Mouse (Mus musculus) heart, embryonic 12.5 days (tissue): ENCODE data around the gene Snd1. TPM values are rescaled to one million over a fixed set of nuclear protein-coding genes. Genes with fewer than 3 reads are reported as not detected.

ENCODE experiments used
- ATAC-seq: fragments of 200-750 bp; cut with Nextera tagmentation; 2 replicates; pipeline ENCODE4 v1.8.0; 2017; ENCODE audit warnings: moderate TSS enrichment, moderate library complexity; ENCODE audit not compliant: insufficient number of reproducible peaks, low FRiP score
- H3K27ac ChIP-seq: fragments of 300-500 bp; sonication (generic); 2 replicates; pipeline ENCODE4 v1.5.1; 2016; ENCODE audit warnings: mild to moderate bottlenecking, moderate library complexity; ENCODE audit not compliant: poor library complexity, severe bottlenecking
- H3K27me3 ChIP-seq: fragments of 300-500 bp; sonication (generic); replicated peaks from 2 replicates; pipeline ENCODE4 v1.6.1; 2016; ENCODE audit warnings: mild to moderate bottlenecking, moderate library complexity
- H3K36me3 ChIP-seq: fragments of 300-500 bp; sonication (generic); 2 replicates; pipeline ENCODE4 v1.6.1; 2016; ENCODE audit warnings: mild to moderate bottlenecking, moderate library complexity
- H3K4me1 ChIP-seq: fragments of 300-500 bp; sonication (generic); replicated peaks from 2 replicates; pipeline ENCODE4 v1.6.1; 2016; ENCODE audit warnings: mild to moderate bottlenecking
- H3K4me2 ChIP-seq: fragments of 300-500 bp; sonication (generic); 2 replicates; pipeline ENCODE4 v1.6.1; 2016; ENCODE audit warnings: mild to moderate bottlenecking, moderate library complexity
- H3K4me3 ChIP-seq: fragments of 300-500 bp; sonication (generic); 2 replicates; pipeline ENCODE4 v1.5.1; 2016; ENCODE audit warnings: mild to moderate bottlenecking
- H3K9ac ChIP-seq: fragments of 300-500 bp; sonication (generic); 2 replicates; pipeline ENCODE4 v1.6.1; 2016; ENCODE audit warnings: mild to moderate bottlenecking, moderate library complexity
- H3K9me3 ChIP-seq: fragments of 300-500 bp; sonication (generic); replicated peaks from 2 replicates; pipeline ENCODE4 v1.6.1; 2016; ENCODE audit warnings: mild to moderate bottlenecking, moderate library complexity
- WGBS: fragments of 180-500 bp; shearing (Covaris S2); methylation state at CpG from one replicate; pipeline ENCODE4 v1.1.7; 2016; 5-methylcytosine and 5-hydroxymethylcytosine counted together
- polyA plus RNA-seq: library from polyadenylated mRNA; unstranded; fragments of >200 nt; fragmentation: Nextera tagmentation; extraction: Ambion mirVana; gene quantifications from 2 replicates; pipeline ENCODE4 v1.2.1, GENCODE M21; 2016

Snd1 gene
- polyA plus RNA-seq, 1 experiment from 2014 or later = 95.2 TPM

GRCm38 (mm10) chr6:28949269-28949668 is 474.3 kb downstream of the Snd1 start:
- Histone ChIP-seq H3K27me3 (peaks cover 22% of the 10 kb centered on the region), H3K4me3 (no peak overlapping the region), H3K4me2 (no peak overlapping the region), H3K36me3 (no peaks in the 10 kb centered on the region), H3K9ac (no peak overlapping the region), H3K4me1 (no peaks in the 10 kb centered on the region), H3K9me3 (no peaks in the 10 kb centered on the region), H3K27ac (no peak overlapping the region)
- no peak for ATAC-seq
- WGBS = 12% methylated on average over 12 of the region's 12 CpGs

GRCm38 (mm10) chr6:28955581-28955980 is 480.6 kb downstream of the Snd1 start:
- Histone ChIP-seq H3K27ac (no peak overlapping the region), H3K27me3 (peaks cover 9% of the 10 kb centered on the region), H3K4me2 (no peak overlapping the region), H3K4me1 (no peaks in the 10 kb centered on the region), H3K9me3 (no peaks in the 10 kb centered on the region), H3K36me3 (no peaks in the 10 kb centered on the region), H3K9ac (no peak overlapping the region), H3K4me3 (no peak overlapping the region)
- whole genome bisulfite sequencing = 15% methylated on average over 11 of the region's 11 CpGs
- ATAC-seq = no peak

- no peak overlapping the region for H3K9ac ChIP-seq
- H3K4me2 ChIP-seq = no peak overlapping the region
- no peak overlapping the region for H3K27ac ChIP-seq
- no peak for ATAC-seq
- no peaks in the 10 kb centered on the region for H3K9me3 ChIP-seq
- peaks cover 6% of the 10 kb centered on the region for H3K27me3 ChIP-seq
- no peak overlapping the region for H3K4me3 ChIP-seq
- 83% methylated on average over 10 of the region's 10 CpGs for whole genome bisulfite sequencing
- no peaks in the 10 kb centered on the region for H3K36me3 ChIP-seq
- H3K4me1 ChIP-seq = no peaks in the 10 kb centered on the region
Measured at GRCm38 (mm10) chr6:28957486-28957885, 482.5 kb downstream of the Snd1 start.

GRCm38 (mm10) chr6:28963178-28963577 is 488.2 kb downstream of the Snd1 start:
- Histone ChIP-seq H3K9ac (no peak overlapping the region), H3K4me2 (no peak overlapping the region), H3K27ac (no peak overlapping the region), H3K36me3 (no peaks in the 10 kb centered on the region), H3K27me3 (peaks cover 5% of the 10 kb centered on the region; the same call in 1 of the 2 replicates), H3K4me1 (no peaks in the 10 kb centered on the region), H3K9me3 (0 out of 2 replicates have a peak, but pooled peaks cover 3% of the 10 kb centered on the region), H3K4me3 (no peak overlapping the region)
- no peak for ATAC-seq
- 58% methylated on average over 5 of the region's 5 CpGs for WGBS

GRCm38 (mm10) chr6:28965264-28965663 is 490.3 kb downstream of the Snd1 start:
- H3K9me3 ChIP-seq = 0 out of 2 replicates have a peak, but pooled peaks cover 3% of the 10 kb centered on the region
- 34% methylated on average over 8 of the region's 8 CpGs for WGBS
- ATAC-seq = no peak

GRCm38 (mm10) chr6:28969615-28970014 is 494.7 kb downstream of the Snd1 start:
- 0 out of 2 replicates have a peak, but pooled peaks cover 1% of the 10 kb centered on the region for H3K9me3 ChIP-seq
- peaks cover 17% of the 10 kb centered on the region; the same call in 1 of the 2 replicates for H3K27me3 ChIP-seq
- no peak overlapping the region for H3K4me2 ChIP-seq

More at GRCm38 (mm10) chr6:28965264-28965663, 490.3 kb downstream of the Snd1 start:
- H3K4me1 ChIP-seq = 0 out of 2 replicates have a peak, but pooled peaks cover 11% of the 10 kb centered on the region
- no peak overlapping the region for H3K9ac ChIP-seq
- H3K27ac ChIP-seq = no peak overlapping the region
- H3K4me2 ChIP-seq = no peak overlapping the region
- H3K27me3 ChIP-seq = 0 out of 2 replicates have a peak, but pooled peaks cover 5% of the 10 kb centered on the region
- H3K4me3 ChIP-seq = no peak overlapping the region
- no peaks in the 10 kb centered on the region for H3K36me3 ChIP-seq

GRCm38 (mm10) chr6:28970711-28971110 is 495.8 kb downstream of the Snd1 start:
- no peak for ATAC-seq
- H3K27me3 ChIP-seq = peaks cover 17% of the 10 kb centered on the region; the same call in 1 of the 2 replicates
- H3K4me2 ChIP-seq = no peak overlapping the region
- 48% methylated on average over 4 of the region's 4 CpGs for WGBS
- no peak overlapping the region for H3K9ac ChIP-seq
- no peak overlapping the region for H3K27ac ChIP-seq
- H3K4me3 ChIP-seq = no peak overlapping the region
- no peaks in the 10 kb centered on the region for H3K36me3 ChIP-seq
- no peaks in the 10 kb centered on the region; the same call in 1 of the 2 replicates for H3K9me3 ChIP-seq
- H3K4me1 ChIP-seq = 0 out of 2 replicates have a peak, but pooled peaks cover 11% of the 10 kb centered on the region

More at GRCm38 (mm10) chr6:28969615-28970014, 494.7 kb downstream of the Snd1 start:
- Histone ChIP-seq H3K27ac (no peak overlapping the region), H3K9ac (no peak overlapping the region), H3K36me3 (no peaks in the 10 kb centered on the region), H3K4me3 (no peak overlapping the region), H3K4me1 (0 out of 2 replicates have a peak, but pooled peaks cover 11% of the 10 kb centered on the region)
- ATAC-seq = 0 out of 2 replicates have a peak, but pooled peaks have one; percentile 33
- WGBS = 23% methylated on average over 5 of the region's 5 CpGs

- Histone ChIP-seq H3K27ac (no peak overlapping the region), H3K4me2 (no peak overlapping the region), H3K36me3 (no peaks in the 10 kb centered on the region), H3K4me3 (no peak overlapping the region), H3K9me3 (peaks cover 3% of the 10 kb centered on the region; the same call in 1 of the 2 replicates), H3K9ac (no peak overlapping the region), H3K27me3 (peaks cover 32% of the 10 kb centered on the region), H3K4me1 (0 out of 2 replicates have a peak, but pooled peaks cover 5% of the 10 kb centered on the region)
- 83% methylated on average over 3 of the region's 3 CpGs for WGBS
- no peak for ATAC-seq
Measured at GRCm38 (mm10) chr6:28974498-28974897, 499.6 kb downstream of the Snd1 start.

- H3K4me1 ChIP-seq = no peaks in the 10 kb centered on the region
- no peak overlapping the region for H3K4me3 ChIP-seq
- no peaks in the 10 kb centered on the region for H3K36me3 ChIP-seq
- no peak for ATAC-seq
- peaks cover 3% of the 10 kb centered on the region; the same call in 1 of the 2 replicates for H3K9me3 ChIP-seq
- no peak overlapping the region for H3K9ac ChIP-seq
- WGBS = 91% methylated on average over 1 of the region's 1 CpGs
- H3K4me2 ChIP-seq = no peak overlapping the region
- peaks cover 38% of the 10 kb centered on the region for H3K27me3 ChIP-seq
- no peak overlapping the region for H3K27ac ChIP-seq
Measured at GRCm38 (mm10) chr6:28975106-28975505, 500.2 kb downstream of the Snd1 start.

GRCm38 (mm10) chr6:28978031-28978430 is 503.1 kb downstream of the Snd1 start:
- Histone ChIP-seq H3K9ac (no peak overlapping the region), H3K27me3 (peaks cover 52% of the 10 kb centered on the region), H3K36me3 (no peaks in the 10 kb centered on the region), H3K9me3 (peaks cover 3% of the 10 kb centered on the region; the same call in 1 of the 2 replicates), H3K4me3 (no peak overlapping the region), H3K4me1 (peaks cover 15% of the 10 kb centered on the region), H3K4me2 (no peak overlapping the region), H3K27ac (no peak overlapping the region)
- no peak for ATAC-seq
- WGBS = 56% methylated on average over 5 of the region's 5 CpGs

GRCm38 (mm10) chr6:28978881-28979280 is 503.9 kb downstream of the Snd1 start:
- 75% methylated on average over 3 of the region's 3 CpGs for WGBS
- ATAC-seq = no peak
- H3K27me3 ChIP-seq = peaks cover 60% of the 10 kb centered on the region

More at GRCm38 (mm10) chr6:28978881-28979280, 503.9 kb downstream of the Snd1 start:
- Histone ChIP-seq H3K27ac (no peak overlapping the region), H3K4me2 (no peak overlapping the region), H3K9me3 (peaks cover 3% of the 10 kb centered on the region; the same call in 1 of the 2 replicates), H3K4me1 (peaks cover 15% of the 10 kb centered on the region), H3K36me3 (no peaks in the 10 kb centered on the region), H3K4me3 (no peak overlapping the region), H3K9ac (no peak overlapping the region)
